Mouse (Mus musculus) limb, embryonic 12.5 days (tissue): ENCODE measurements around the gene Glrx5. TPM values are rescaled to one million over a fixed set of nuclear protein-coding genes. Genes with fewer than 3 reads are reported as not detected.

Source experiments
- ATAC-seq: fragments of 200-750 bp; cut with Nextera tagmentation; 2 replicates; pipeline ENCODE4 v1.8.0; 2017; ENCODE audit warnings: low read depth, moderate TSS enrichment; ENCODE audit not compliant: insufficient number of reproducible peaks, insufficient read depth, low FRiP score, low TSS enrichment
- H3K27ac ChIP-seq: fragments of 300-500 bp; sonication (generic); 2 replicates; pipeline ENCODE4 v1.5.1; 2016; ENCODE audit warnings: mild to moderate bottlenecking, moderate library complexity
- H3K27me3 ChIP-seq: fragments of 300-500 bp; sonication (generic); 2 replicates; pipeline ENCODE4 v1.6.1; 2016; ENCODE audit warnings: mild to moderate bottlenecking, moderate library complexity
- H3K36me3 ChIP-seq: fragments of 300-500 bp; sonication (generic); 2 replicates; pipeline ENCODE4 v1.6.1; 2016; ENCODE audit warnings: mild to moderate bottlenecking, moderate library complexity
- H3K4me1 ChIP-seq: fragments of 300-500 bp; sonication (generic); replicated peaks from 2 replicates; pipeline ENCODE4 v1.6.1; 2016
- H3K4me2 ChIP-seq: fragments of 300-500 bp; sonication (generic); 2 replicates; pipeline ENCODE4 v1.6.1; 2016; ENCODE audit warnings: mild to moderate bottlenecking, moderate library complexity
- H3K4me3 ChIP-seq: fragments of 300-500 bp; sonication (generic); replicated peaks from 2 replicates; pipeline ENCODE4 v1.5.1; 2016; ENCODE audit warnings: mild to moderate bottlenecking
- H3K9ac ChIP-seq: fragments of 300-500 bp; sonication (generic); replicated peaks from 2 replicates; pipeline ENCODE4 v1.6.1; 2016; ENCODE audit warnings: mild to moderate bottlenecking, moderate library complexity
- H3K9me3 ChIP-seq: fragments of 300-500 bp; sonication (generic); 2 replicates; pipeline ENCODE4 v1.6.1; 2016; ENCODE audit warnings: mild to moderate bottlenecking, moderate library complexity
- WGBS: fragments of 180-500 bp; shearing (Covaris S2); methylation state at CpG from one replicate; pipeline ENCODE4 v1.1.7; 2016; 5-methylcytosine and 5-hydroxymethylcytosine counted together
- polyA plus RNA-seq: library from polyadenylated mRNA; unstranded; fragments of >200 nt; fragmentation: Nextera tagmentation; extraction: Ambion mirVana; gene quantifications from 2 replicates; pipeline ENCODE4 v1.2.1, GENCODE M21; 2016

Glrx5 gene
- polyA plus RNA-seq, 1 experiment from 2014 or later = 180 TPM

GRCm38 (mm10) chr12:105019359-105020219 is 12.9 kb upstream of the Glrx5 start:
- no peak for ATAC-seq
- H3K9me3 ChIP-seq = peaks cover 21% of the 10 kb centered on the region
- H3K27ac ChIP-seq = no peak overlapping the region

DNA sequence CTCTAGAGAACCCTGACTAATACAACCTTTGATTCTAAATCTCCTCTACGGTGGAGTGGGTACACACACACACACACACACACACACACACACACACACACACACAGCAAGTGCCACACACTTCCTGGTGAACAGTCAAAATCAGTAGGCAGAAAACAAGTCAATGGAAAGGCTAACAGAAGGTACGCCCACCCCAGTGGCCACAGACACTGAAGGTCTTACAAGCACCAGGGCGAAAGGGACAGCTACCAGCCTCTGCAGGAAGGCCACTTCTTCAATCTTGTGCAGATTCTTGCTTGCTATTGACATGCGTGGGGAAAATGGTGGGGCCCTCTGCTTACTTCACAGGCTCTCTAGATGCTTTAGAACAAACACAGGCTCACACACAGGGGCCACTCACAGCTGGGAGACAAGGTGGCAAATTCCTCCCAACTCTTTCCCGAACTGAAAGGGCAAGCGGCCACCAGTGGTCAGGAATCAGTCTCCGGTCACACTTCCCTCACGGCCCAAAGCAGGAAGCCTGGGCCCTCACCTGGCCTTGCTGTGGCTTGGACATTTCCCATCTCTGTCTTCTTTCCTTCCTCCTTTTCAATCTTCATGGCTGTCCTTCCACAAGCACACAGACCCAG is 10.9 kb upstream of the Glrx5 start:
- 71% methylated on average over 8 of the region's 8 CpGs for WGBS
- H3K4me3 ChIP-seq = no peak overlapping the region
- peaks cover 22% of the 10 kb centered on the region for H3K9me3 ChIP-seq
- no peak for ATAC-seq
- no peaks in the 10 kb centered on the region for H3K27me3 ChIP-seq
- no peak overlapping the region for H3K9ac ChIP-seq
- H3K27ac ChIP-seq = no peak overlapping the region
- H3K36me3 ChIP-seq = 0 out of 2 replicates have a peak, but pooled peaks cover 3% of the 10 kb centered on the region
- H3K4me2 ChIP-seq = no peak overlapping the region
- peaks cover 11% of the 10 kb centered on the region; the same call in 1 of the 2 replicates for H3K4me1 ChIP-seq

More at GRCm38 (mm10) chr12:105019359-105020219, 12.9 kb upstream of the Glrx5 start:
- Histone ChIP-seq H3K4me2 (no peak overlapping the region), H3K4me3 (no peak overlapping the region), H3K36me3 (0 out of 2 replicates have a peak, but pooled peaks cover 3% of the 10 kb centered on the region), H3K9ac (no peak overlapping the region), H3K27me3 (no peaks in the 10 kb centered on the region), H3K4me1 (peaks cover 17% of the 10 kb centered on the region; the same call in 1 of the 2 replicates)
- WGBS = 68% methylated on average over 19 of the region's 19 CpGs

DNA sequence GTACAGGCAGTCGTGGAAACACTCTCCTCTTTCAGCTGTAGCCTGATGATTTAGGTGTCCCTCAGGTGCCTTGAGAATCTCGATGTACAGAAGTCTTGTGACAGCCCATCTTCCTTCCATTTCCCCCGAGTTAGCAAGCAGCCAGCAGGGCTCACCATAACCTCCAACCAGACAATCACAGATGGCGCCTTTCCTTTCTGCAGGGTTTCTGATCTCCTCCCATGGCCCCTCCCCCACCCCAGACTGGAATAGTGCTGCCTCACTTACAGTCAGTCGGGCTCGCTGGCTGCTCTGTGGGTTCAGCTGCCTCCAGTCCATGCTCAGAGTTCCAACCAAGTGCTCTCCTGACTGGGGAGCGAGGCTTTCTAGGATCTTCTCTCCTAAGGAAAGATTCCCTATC is 10.3 kb upstream of the Glrx5 start:
- Histone ChIP-seq H3K4me1 (peaks cover 5% of the 10 kb centered on the region; the same call in 1 of the 2 replicates), H3K27me3 (no peaks in the 10 kb centered on the region), H3K9ac (no peak overlapping the region), H3K27ac (no peak overlapping the region), H3K36me3 (0 out of 2 replicates have a peak, but pooled peaks cover 3% of the 10 kb centered on the region), H3K4me2 (no peak overlapping the region), H3K9me3 (peaks cover 22% of the 10 kb centered on the region), H3K4me3 (no peak overlapping the region)
- ATAC-seq = no peak
- 62% methylated on average over 7 of the region's 7 CpGs for WGBS

DNA sequence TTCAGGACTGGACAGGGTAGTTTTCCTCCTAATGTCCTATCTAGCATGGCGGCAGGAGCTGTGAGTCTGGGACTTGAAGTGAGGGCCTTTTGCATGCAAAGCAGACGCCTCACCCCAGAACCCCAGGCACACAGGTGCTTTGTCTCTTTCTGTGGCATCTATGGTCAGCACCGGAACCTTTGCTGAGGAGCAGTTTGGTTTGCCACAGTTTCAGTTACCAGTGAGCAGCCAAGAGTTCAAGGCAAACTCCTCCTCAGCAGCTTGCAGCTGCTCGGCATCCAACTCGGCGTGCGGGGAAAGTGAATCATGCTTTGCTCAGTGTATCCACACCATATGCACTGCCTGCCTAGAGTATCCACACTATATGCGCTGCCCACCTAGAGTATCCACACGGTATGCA is 9.7 kb upstream of the Glrx5 start:
- Histone ChIP-seq H3K9ac (no peak overlapping the region), H3K9me3 (peaks cover 22% of the 10 kb centered on the region), H3K4me1 (0 out of 2 replicates have a peak, but pooled peaks cover 3% of the 10 kb centered on the region), H3K36me3 (0 out of 2 replicates have a peak, but pooled peaks cover 3% of the 10 kb centered on the region), H3K4me2 (no peak overlapping the region), H3K27me3 (no peaks in the 10 kb centered on the region), H3K4me3 (no peak overlapping the region), H3K27ac (no peak overlapping the region)
- WGBS = 96% methylated on average over 9 of the region's 9 CpGs
- no peak for ATAC-seq

GRCm38 (mm10) chr12:105025271-105025946 is 7.1 kb upstream of the Glrx5 start:
- Histone ChIP-seq H3K9me3 (peaks cover 22% of the 10 kb centered on the region), H3K4me1 (peaks cover 3% of the 10 kb centered on the region; the same call in 1 of the 2 replicates), H3K9ac (no peak overlapping the region), H3K4me2 (no peak overlapping the region), H3K4me3 (no peak overlapping the region), H3K27me3 (no peaks in the 10 kb centered on the region), H3K27ac (no peak overlapping the region), H3K36me3 (peaks cover 19% of the 10 kb centered on the region)
- ATAC-seq = no peak
- 52% methylated on average over 8 of the region's 8 CpGs for WGBS

DNA sequence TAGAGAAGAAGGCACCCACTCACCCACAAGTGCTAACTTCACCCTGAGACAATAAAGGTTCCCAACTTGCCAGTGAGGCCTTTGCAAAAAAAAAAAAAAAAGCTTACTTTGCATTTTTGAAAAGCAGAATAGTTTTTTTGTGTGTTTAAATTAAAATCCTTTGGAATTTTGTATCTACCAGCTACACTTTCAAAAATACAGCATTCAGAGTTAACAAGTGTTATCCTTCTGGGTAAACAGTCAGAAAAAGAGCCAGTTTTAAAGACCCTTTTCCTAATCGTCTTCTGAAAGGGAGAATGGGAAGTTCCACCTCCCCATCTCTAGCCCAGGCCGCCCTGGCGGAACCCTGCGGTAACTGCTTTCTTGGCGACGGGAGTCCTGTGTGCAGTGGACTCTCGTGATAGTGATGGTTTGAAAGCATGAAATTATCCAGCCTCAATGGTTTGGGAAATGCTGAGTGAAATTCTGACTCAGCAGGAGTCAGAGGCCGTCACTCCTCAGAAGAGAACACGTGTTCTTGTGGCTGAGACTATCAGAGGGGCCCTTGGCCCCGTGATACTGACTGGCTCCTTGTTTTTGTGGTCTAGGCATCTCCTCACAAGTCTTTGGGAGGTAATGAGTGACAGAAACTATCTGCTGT is 6.4 kb upstream of the Glrx5 start:
- H3K9ac ChIP-seq = no peak overlapping the region

GRCm38 (mm10) chr12:105027323-105027991 is 5.0 kb upstream of the Glrx5 start:
- Histone ChIP-seq H3K4me2 (no peak overlapping the region), H3K4me1 (peaks cover 11% of the 10 kb centered on the region), H3K9me3 (peaks cover 22% of the 10 kb centered on the region), H3K9ac (no peak overlapping the region), H3K36me3 (peaks cover 19% of the 10 kb centered on the region), H3K4me3 (no peak overlapping the region), H3K27me3 (no peaks in the 10 kb centered on the region), H3K27ac (no peak overlapping the region)
- ATAC-seq = no peak
- WGBS = 37% methylated on average over 15 of the region's 15 CpGs

More for the DNA sequence above, 6.4 kb upstream of the Glrx5 start:
- H3K36me3 ChIP-seq = peaks cover 19% of the 10 kb centered on the region
- ATAC-seq = no peak
- peaks cover 10% of the 10 kb centered on the region for H3K4me1 ChIP-seq
- H3K27me3 ChIP-seq = no peaks in the 10 kb centered on the region
- no peak overlapping the region for H3K27ac ChIP-seq
- H3K4me3 ChIP-seq = no peak overlapping the region
- H3K9me3 ChIP-seq = peaks cover 22% of the 10 kb centered on the region
- H3K4me2 ChIP-seq = no peak overlapping the region
- 65% methylated on average over 10 of the region's 10 CpGs for WGBS

DNA sequence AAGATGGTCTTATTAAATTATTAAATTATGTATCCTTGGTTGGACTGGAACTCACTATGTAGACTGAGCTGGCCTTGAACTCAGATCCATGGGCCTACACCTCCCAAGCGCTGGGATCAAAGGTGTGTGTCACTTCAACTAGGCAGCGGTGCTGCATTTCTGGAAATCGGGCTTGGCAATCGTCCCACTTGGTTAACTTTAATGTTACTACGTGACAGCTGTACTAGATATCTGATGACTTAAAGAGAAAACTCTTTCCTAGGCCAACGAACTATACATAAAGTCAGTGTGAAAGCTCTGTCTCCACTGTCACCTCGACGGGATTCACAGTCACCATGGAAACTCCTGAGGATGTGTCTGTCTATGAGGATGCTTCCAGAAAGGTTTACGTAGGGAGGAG is 2.6 kb upstream of the Glrx5 start:
- 89% methylated on average over 9 of the region's 9 CpGs for WGBS
- Histone ChIP-seq H3K4me2 (no peak overlapping the region), H3K9ac (no peak overlapping the region), H3K4me3 (no peak overlapping the region), H3K27me3 (no peaks in the 10 kb centered on the region), H3K36me3 (peaks cover 17% of the 10 kb centered on the region), H3K4me1 (peaks cover 28% of the 10 kb centered on the region), H3K9me3 (no peaks in the 10 kb centered on the region), H3K27ac (no peak overlapping the region)
- no peak for ATAC-seq

- 9% methylated on average over 37 of the region's 37 CpGs for WGBS
- H3K4me3 ChIP-seq = peak overlapping the region; percentile 84
- H3K27ac ChIP-seq = peak overlapping the region; percentile 45
- no peaks in the 10 kb centered on the region for H3K27me3 ChIP-seq
- peaks cover 24% of the 10 kb centered on the region for H3K36me3 ChIP-seq
- H3K4me1 ChIP-seq = peaks cover 39% of the 10 kb centered on the region
- no peaks in the 10 kb centered on the region for H3K9me3 ChIP-seq
- H3K9ac ChIP-seq = peak overlapping the region; percentile 75
- H3K4me2 ChIP-seq = peak overlapping the region; percentile 93
- ATAC-seq = no peak
These were observed 1.1 kb upstream of the Glrx5 start for GRCm38 (mm10) chr12:105031081-105032058.
